Mouse (Mus musculus) embryonic fibroblast, embryonic 13.5 days (primary cell): ENCODE results near the gene Rai14.

ENCODE experiments used
- CTCF ChIP-seq: IDR thresholded peaks from 2 replicates; pipeline ENCODE4 v1.5.1; 2011; ENCODE audit warnings: mild to moderate bottlenecking, control low read depth, low read length, moderate library complexity, borderline replicate concordance; ENCODE audit not compliant: insufficient read depth
- POLR2A ChIP-seq: IDR thresholded peaks from 2 replicates; pipeline ENCODE4 v1.6.1; 2011; ENCODE audit warnings: low read depth, mild to moderate bottlenecking, control low read depth, low read length, moderate library complexity

- no peak for TF ChIP-seq CTCF
- no peak for TF ChIP-seq POLR2A
Observed at GRCm38 (mm10) chr15:10685692-10686430, 28.6 kb downstream of the Rai14 start.
